Mouse (Mus musculus) hindbrain, embryonic 16.5 days (tissue): ENCODE results near the gene Zranb3. TPM values are rescaled to one million over a fixed set of nuclear protein-coding genes. Genes with fewer than 3 reads are reported as not detected.
A peak's percentile ranks its signal among the peaks of the same experiment; 100 is the strongest.
"Not testable (repeated sequence)": the region's sequence is repeated elsewhere in the genome, so short reads cannot be mapped to it uniquely, and the experiment has no call there.

ENCODE experiments used
- ATAC-seq: fragments of 200-750 bp; cut with Nextera tagmentation; 2 replicates; pipeline ENCODE4 v1.8.0; 2017; ENCODE audit warnings: moderate TSS enrichment, moderate library complexity
- H3K27ac ChIP-seq: fragments of 300-500 bp; sonication (generic); 2 replicates; pipeline ENCODE4 v1.5.1; 2014; ENCODE audit warnings: low read depth, mild to moderate bottlenecking, control low read depth, low read length, moderate library complexity
- H3K27me3 ChIP-seq: fragments of 300-500 bp; sonication (generic); replicated peaks from 2 replicates; pipeline ENCODE4 v1.6.1; 2014; ENCODE audit warnings: low read length; ENCODE audit not compliant: control insufficient read depth, insufficient read depth
- H3K36me3 ChIP-seq: fragments of 300-500 bp; sonication (generic); 2 replicates; pipeline ENCODE4 v1.6.1; 2014; ENCODE audit warnings: mild to moderate bottlenecking, low read length, moderate library complexity, mixed read lengths; ENCODE audit not compliant: control insufficient read depth, insufficient read depth
- H3K4me1 ChIP-seq: fragments of 300-500 bp; sonication (generic); 2 replicates; pipeline ENCODE4 v1.6.1; 2014; ENCODE audit warnings: low read depth, low read length; ENCODE audit not compliant: control insufficient read depth, insufficient read depth
- H3K4me2 ChIP-seq: fragments of 300-500 bp; sonication (generic); 2 replicates; pipeline ENCODE4 v1.6.1; 2014; ENCODE audit warnings: mild to moderate bottlenecking, low read length, control low read depth, moderate library complexity
- H3K4me3 ChIP-seq: fragments of 300-500 bp; sonication (generic); 2 replicates; pipeline ENCODE4 v1.5.1; 2014; ENCODE audit warnings: mild to moderate bottlenecking, low read length, control low read depth, moderate library complexity
- H3K9ac ChIP-seq: fragments of 300-500 bp; sonication (generic); 2 replicates; pipeline ENCODE4 v1.6.1; 2014; ENCODE audit warnings: low read depth, mild to moderate bottlenecking, control low read depth, low read length, moderate library complexity
- H3K9me3 ChIP-seq: fragments of 300-500 bp; sonication (generic); 2 replicates; pipeline ENCODE4 v1.6.1; 2014; ENCODE audit warnings: mild to moderate bottlenecking, low read length, moderate library complexity; ENCODE audit not compliant: control insufficient read depth
- WGBS: fragments of 180-500 bp; shearing (Covaris S2); extraction: QIAGEN DNeasy Blood & Tissue Kit; methylation state at CpG from one replicate; pipeline ENCODE4 v1.1.7; 2014; 5-methylcytosine and 5-hydroxymethylcytosine counted together
- polyA plus RNA-seq: library from polyadenylated mRNA; unstranded; fragments of >200 nt; fragmentation: Nextera tagmentation; extraction: Ambion mirVana; gene quantifications from 2 replicates; pipeline ENCODE4 v1.2.1, GENCODE M21; 2015

The Zranb3 gene
- polyA plus RNA-seq, 1 experiment from 2014 or later = 3.3 TPM

DNA sequence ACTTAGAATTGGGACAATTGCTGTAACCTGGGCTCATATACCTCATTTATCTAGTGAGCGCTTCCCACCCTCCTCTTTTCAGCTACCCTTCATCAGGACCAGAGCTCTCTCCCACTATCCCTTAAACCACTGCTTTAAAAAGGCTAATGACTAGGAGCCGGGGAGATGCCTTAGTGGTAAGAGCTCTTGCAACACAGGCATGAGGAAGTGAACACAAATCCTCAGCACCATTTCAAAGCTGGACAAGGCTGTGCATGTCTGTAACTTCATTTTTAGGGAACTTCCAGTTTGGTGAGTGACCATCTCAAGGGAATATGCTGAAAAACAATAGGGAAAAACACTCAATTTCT lies 98.5 kb downstream of the Zranb3 start:
- WGBS = 88% methylated on average over 2 of the region's 2 CpGs
- Histone ChIP-seq H3K4me1 (no peaks in the 10 kb centered on the region), H3K9me3 (no peaks in the 10 kb centered on the region), H3K27me3 (no peaks in the 10 kb centered on the region), H3K27ac (0 out of 2 replicates have a peak overlapping the region, but pooled peaks have one; percentile 12), H3K4me3 (no peak overlapping the region), H3K36me3 (no peaks in the 10 kb centered on the region), H3K4me2 (no peak overlapping the region), H3K9ac (no peak overlapping the region)
- ATAC-seq = 0 out of 2 replicates have a peak, but pooled peaks have one; percentile 24

DNA sequence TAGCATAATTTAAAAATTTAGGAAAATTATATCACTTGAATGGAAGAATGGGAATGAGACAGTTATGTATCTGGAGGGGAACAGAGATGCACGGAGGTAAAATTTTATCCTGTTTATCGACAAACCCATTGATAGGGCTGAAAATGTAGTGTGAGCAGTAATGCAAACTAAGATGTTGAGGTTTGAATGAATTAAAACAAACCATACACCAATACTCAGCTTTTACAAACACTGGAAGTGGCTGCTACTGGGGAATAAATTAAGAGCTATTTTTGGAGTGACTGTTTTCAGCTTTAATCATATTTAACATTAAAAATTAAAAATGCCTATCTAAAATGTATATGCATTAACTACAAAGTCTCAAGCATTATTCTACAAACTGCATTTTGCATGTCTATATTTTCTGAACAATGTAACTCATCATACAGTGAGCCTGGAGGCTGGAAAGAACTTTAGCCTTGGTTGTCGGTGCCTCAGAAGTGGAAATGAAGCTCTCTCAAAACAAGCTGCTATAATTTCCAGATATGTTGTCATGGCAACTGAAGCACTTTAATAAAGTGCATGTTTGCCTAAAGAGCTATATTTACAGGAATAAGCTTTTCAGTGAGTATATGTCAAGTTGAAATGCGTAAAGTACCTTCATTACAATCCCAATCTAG lies 99.0 kb downstream of the Zranb3 start:
- H3K4me1 ChIP-seq = no peaks in the 10 kb centered on the region
- no peak overlapping the region for H3K9ac ChIP-seq
- H3K27me3 ChIP-seq = no peaks in the 10 kb centered on the region
- H3K4me2 ChIP-seq = no peak overlapping the region
- H3K4me3 ChIP-seq = no peak overlapping the region
- H3K9me3 ChIP-seq = no peaks in the 10 kb centered on the region
- H3K36me3 ChIP-seq = no peaks in the 10 kb centered on the region
- 0 out of 2 replicates have a peak overlapping the region, but pooled peaks have one; percentile 12 for H3K27ac ChIP-seq
- 0 out of 2 replicates have a peak, but pooled peaks have one; percentile 45 for ATAC-seq
- 74% methylated on average over 4 of the region's 4 CpGs for WGBS

DNA sequence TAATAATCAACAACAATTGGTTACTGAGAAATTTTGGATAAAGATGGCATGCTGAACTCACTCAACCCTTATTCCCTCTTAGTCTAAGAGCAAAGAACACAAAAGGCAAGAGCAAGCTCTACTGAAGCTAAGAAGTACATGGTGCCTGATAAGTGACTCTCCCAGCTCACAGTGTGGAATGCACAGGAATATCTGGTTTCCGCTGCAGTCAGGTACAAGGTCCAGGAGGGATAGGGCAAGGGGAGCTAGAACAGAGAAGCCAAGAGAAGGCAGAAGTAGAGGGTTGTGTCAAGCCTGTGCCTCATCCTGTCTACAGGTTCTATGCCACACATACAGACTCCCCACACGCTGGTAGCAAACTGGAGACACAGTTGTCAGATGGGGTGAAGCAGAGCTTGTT lies 100.7 kb downstream of the Zranb3 start:
- no peak overlapping the region for H3K27ac ChIP-seq
- no peak overlapping the region for H3K4me3 ChIP-seq
- H3K36me3 ChIP-seq = no peaks in the 10 kb centered on the region
- no peaks in the 10 kb centered on the region for H3K9me3 ChIP-seq
- no peaks in the 10 kb centered on the region for H3K4me1 ChIP-seq
- no peak overlapping the region for H3K4me2 ChIP-seq
- H3K9ac ChIP-seq = no peak overlapping the region
- WGBS = 94% methylated on average over 2 of the region's 2 CpGs
- no peaks in the 10 kb centered on the region for H3K27me3 ChIP-seq
- ATAC-seq = no peak

DNA sequence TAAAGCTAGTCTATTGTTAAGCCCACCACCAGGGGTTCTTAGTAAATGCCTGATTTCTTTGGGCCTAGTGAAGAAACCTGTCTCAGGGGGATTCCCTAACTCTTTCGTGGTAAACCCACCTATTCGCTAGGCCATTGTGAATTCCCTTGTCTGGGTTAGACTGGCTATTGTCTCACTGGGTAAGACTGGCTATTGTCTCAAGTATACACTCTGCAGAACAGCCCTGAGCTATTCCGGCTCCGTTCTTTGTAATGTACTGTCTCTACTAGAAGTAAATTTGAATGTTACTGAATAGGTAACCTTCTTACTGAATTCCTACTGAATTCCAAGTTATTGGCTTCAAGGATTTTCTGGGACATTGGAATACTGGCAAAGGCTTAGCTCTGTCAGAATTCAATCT lies 101.9 kb downstream of the Zranb3 start:
- WGBS = 82% methylated on average over 4 of the region's 4 CpGs
- not testable (repeated sequence) for H3K9ac ChIP-seq, H3K4me3 ChIP-seq, H3K27ac ChIP-seq, ATAC-seq, H3K36me3 ChIP-seq, H3K4me1 ChIP-seq, H3K9me3 ChIP-seq, H3K27me3 ChIP-seq, H3K4me2 ChIP-seq

DNA sequence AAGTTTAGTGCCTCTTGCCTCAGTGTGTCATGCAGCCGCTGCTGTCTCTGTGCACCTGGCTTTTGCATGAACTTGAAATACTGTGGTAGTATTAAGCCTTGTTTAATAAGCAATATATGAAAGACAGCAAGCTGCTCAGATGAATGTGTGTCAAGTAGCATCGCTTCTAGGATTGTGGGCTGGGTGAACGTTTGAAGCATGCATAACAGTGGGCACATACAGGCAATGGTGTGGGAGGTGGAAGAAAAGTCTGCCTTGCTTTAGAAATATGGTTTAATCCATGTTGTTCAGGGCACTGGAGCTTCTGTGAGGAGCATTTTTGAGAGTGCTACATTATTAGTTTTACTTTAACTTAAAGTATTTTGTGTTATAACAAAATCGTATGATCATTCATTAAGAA lies 109.0 kb downstream of the Zranb3 start:
- H3K9ac ChIP-seq = no peak overlapping the region
- H3K4me1 ChIP-seq = peaks cover 7% of the 10 kb centered on the region
- H3K4me3 ChIP-seq = no peak overlapping the region
- 88% methylated on average over 4 of the region's 4 CpGs for WGBS
- H3K36me3 ChIP-seq = no peaks in the 10 kb centered on the region
- no peaks in the 10 kb centered on the region for H3K27me3 ChIP-seq
- no peaks in the 10 kb centered on the region for H3K9me3 ChIP-seq
- no peak overlapping the region for H3K4me2 ChIP-seq
- H3K27ac ChIP-seq = no peak overlapping the region
- ATAC-seq = no peak

DNA sequence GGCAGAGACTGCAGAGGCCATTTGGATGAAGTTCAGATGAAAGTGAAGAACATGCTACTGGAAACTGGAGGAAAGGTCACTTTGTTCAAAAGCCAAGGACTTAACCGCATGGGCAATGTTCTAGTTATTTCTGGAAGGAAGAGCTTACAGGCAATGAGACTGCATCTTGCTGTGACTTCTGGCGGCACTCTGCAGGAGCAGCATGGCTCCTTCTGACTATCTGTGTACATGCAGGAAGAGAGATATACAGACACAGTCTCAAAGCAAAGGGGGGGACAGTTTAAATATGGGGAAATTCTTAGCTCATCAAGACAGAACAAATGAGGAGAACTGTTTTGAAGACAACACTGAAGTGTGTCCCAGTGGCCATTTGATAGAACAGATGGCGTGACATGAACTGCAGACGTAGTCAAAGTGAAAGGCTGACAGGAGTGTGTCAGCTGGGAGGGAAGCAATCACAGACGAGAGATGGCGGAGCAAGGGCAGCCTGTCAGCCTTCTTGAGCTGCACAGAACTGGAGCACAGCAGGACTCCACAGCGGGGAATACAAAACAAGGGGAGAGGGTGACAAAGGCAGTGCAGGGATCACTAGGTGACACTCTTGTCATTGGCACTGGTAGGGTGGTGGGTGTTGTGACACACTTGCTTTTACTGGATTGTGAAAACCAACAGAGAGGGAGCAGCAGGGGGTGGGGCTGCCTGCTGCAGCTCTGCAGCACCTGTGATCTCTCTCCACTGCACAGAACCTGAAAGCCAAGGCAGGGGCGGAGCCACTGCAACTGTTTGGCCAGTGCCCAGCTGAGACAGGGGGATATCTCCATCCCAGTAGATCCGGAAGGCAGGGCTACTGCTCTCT lies 112.7 kb downstream of the Zranb3 start:
- Histone ChIP-seq H3K9ac (no peak overlapping the region), H3K4me1 (peaks cover 7% of the 10 kb centered on the region), H3K27ac (peak overlapping the region; percentile 80), H3K4me2 (peak overlapping the region; percentile 24; the same call in 1 of the 2 replicates), H3K4me3 (no peak overlapping the region), H3K27me3 (no peaks in the 10 kb centered on the region), H3K36me3 (no peaks in the 10 kb centered on the region), H3K9me3 (no peaks in the 10 kb centered on the region)
- WGBS = 32% methylated on average over 9 of the region's 9 CpGs
- ATAC-seq = peak; percentile 91

DNA sequence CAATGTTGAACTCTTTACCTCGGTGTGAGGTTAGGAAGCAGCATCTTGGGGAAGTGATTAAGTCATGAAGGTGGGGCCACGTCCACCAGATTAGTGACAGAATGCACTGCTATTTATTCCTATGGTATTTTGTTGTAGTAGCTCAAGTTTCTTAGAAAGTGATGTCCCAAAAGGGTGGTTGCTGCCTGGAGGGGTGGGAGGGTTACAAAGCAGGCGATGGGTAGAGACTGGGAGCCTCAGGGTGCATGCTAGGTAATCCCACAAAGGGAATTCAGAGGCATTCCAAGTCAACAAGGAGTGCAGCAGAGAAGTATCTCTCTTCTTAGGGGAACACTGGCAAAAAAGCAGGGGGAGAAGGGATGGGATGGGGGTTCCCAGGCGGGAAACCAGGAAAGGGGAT lies 113.5 kb downstream of the Zranb3 start:
- no peak overlapping the region for H3K27ac ChIP-seq
- no peak for ATAC-seq

DNA sequence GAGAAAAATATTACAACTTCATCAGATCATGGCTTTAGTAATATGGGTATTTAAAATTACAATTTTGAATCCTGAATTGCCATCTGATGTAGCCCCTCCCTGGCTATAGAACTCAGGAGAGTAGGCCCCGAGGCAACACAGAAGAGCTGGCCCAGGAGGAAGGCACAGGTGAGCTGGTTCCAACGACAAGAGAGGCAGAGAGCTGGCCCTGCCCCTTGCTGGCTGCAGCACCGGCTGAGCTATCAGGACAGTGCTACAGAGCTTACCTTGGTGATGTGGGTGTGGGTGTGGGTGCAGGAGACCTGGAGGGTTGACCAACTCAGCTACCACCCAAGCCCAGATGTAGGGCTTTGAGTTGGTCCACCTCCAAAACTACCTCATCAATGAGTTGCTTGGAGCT lies 114.6 kb downstream of the Zranb3 start:
- Histone ChIP-seq H3K4me3 (no peak overlapping the region), H3K36me3 (no peaks in the 10 kb centered on the region), H3K27ac (no peak overlapping the region), H3K9ac (no peak overlapping the region), H3K27me3 (no peaks in the 10 kb centered on the region), H3K9me3 (no peaks in the 10 kb centered on the region), H3K4me1 (peaks cover 7% of the 10 kb centered on the region), H3K4me2 (no peak overlapping the region)
- ATAC-seq = no peak
- 90% methylated on average over 3 of the region's 3 CpGs for WGBS

More for the DNA sequence above, 113.5 kb downstream of the Zranb3 start:
- Histone ChIP-seq H3K4me3 (no peak overlapping the region), H3K27me3 (no peaks in the 10 kb centered on the region), H3K36me3 (no peaks in the 10 kb centered on the region), H3K9me3 (no peaks in the 10 kb centered on the region), H3K9ac (no peak overlapping the region), H3K4me2 (no peak overlapping the region), H3K4me1 (peaks cover 7% of the 10 kb centered on the region)
- 76% methylated on average over 4 of the region's 4 CpGs for WGBS

DNA sequence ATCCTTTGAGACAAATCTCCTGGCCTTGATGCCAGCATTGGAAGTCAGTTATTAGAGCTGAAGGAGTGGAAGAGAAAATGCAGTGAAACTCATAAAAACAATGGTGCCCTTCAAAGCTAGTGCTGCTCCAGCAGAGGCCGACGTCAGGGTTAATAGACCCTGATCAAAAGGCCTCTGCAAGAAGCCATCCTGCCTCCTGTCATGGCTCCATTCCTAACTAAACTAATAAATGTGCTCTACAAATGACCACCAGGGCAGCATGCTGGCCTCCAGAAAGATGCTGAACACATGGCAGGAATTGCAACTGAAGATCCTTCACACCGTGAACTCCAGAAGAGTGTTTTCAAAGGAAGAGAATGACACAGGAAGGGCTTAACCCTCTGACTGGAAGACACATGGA lies 117.5 kb downstream of the Zranb3 start:
- Histone ChIP-seq H3K9ac (no peak overlapping the region), H3K27me3 (no peaks in the 10 kb centered on the region), H3K4me2 (no peak overlapping the region), H3K4me1 (peaks cover 4% of the 10 kb centered on the region), H3K36me3 (no peaks in the 10 kb centered on the region), H3K9me3 (no peaks in the 10 kb centered on the region), H3K4me3 (no peak overlapping the region), H3K27ac (no peak overlapping the region)
- ATAC-seq = no peak
- WGBS = 24% methylated on average over 3 of the region's 3 CpGs
